Mouse (Mus musculus): Measurements from ENCODE around the gene Efhc2. TPM values are rescaled to one million over a fixed set of nuclear protein-coding genes. Genes with fewer than 3 reads are reported as not detected.

Efhc2 gene
- polyA plus RNA-seq (2012; rRNA removed), result 0.19 and 0.23 TPM in 2 replicates

- DNase-seq (ENCODE audit: low spot score), result no peak
These were observed at the start of gene Efhc2 for GRCm38 (mm10) chrX:17319126-17319583. Gene Efhc2 (minus strand): TSS chrX:17319368.

- no peak for DNase-seq (ENCODE audit: low spot score)
These were observed 45.9 kb upstream of the Efhc2 start for GRCm38 (mm10) chrX:17365114-17365513.

DNA sequence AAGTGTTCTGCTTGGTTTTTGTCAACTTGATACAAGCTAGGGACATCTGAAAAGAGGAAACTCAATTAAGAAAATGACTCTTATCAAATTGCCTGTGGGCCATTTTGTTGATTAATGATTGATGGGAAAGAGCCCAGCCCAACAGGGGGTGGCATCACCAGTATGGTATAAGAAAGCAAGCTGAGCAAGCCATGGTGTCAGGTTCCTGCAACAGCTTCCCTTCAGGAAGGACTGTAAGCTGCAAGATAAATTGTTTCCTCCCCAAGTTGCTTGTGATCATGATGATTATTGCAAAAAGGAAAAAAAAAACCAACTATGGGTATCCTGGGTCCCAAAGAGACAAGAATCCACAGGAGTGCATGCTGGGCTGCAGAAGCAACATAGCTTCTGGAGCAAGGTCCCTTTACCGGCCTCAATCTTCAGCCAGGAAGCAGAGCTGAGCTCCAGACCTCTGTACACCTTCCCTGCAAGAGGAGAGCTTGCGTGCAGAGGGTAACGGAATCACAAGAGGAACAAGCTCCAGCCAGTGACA is 18.8 kb downstream of the Efhc2 start:
- no peak for DNase-seq (ENCODE audit: low spot score)

DNA sequence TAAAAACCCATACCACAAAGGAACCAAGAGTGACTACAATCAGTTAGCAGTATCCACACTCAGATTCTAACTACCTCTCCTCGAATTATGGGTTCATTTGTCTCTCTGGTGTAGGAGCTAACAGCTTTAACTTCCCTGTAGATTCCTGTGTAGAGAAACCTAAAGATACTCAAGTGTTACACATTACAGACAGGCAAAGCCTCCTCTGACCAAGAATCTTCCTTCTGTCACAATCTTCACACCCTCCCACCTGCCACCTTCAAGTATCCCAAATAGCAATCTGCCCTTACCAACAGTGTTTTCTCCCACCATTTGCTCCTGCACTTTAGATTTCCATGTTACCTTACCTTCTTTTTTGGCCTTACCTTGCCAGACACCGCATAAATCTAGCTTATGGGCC is 35.3 kb downstream of the Efhc2 start:
- DNase-seq (ENCODE audit: low spot score), result no peak

DNA sequence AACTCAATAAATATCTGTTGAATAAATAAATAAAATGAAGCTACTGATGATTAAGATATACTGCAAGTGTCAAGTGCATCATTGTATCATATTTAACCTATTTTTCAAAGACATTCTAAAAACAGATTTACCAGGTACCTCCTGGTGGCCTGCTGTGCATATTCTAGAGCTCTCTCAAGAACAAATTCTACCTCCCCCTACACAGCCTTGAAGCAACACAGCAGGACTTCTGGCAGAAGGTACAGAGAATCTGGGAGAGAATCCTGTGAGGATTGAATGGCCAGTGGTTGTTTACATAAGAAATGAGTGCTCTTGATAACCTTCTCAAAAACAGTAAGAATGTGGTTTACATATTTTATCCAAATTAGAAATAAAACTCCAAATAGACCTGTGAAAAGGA is 94.0 kb downstream of the Efhc2 start:
- no peak for DNase-seq (ENCODE audit: low spot score)

DNA sequence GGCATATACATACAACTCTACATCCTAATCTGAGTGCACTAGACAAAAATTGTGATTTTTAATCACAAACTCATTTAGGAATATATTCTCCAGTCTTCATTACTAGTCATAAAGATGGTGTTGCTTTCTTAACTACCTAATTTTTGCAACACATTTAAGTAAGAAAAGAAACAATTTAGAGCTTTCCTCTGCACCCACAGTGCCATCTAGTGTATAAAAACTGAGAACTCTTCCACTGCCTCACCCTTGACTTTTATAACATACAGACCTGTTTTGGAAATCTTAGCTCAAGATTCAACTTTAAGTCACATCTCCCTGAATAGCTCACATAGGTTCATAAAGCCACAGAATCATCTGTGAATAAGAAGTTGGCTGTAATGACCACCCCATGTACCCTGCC is 101.7 kb downstream of the Efhc2 start:
- no peak for DNase-seq (ENCODE audit: low spot score)

DNA sequence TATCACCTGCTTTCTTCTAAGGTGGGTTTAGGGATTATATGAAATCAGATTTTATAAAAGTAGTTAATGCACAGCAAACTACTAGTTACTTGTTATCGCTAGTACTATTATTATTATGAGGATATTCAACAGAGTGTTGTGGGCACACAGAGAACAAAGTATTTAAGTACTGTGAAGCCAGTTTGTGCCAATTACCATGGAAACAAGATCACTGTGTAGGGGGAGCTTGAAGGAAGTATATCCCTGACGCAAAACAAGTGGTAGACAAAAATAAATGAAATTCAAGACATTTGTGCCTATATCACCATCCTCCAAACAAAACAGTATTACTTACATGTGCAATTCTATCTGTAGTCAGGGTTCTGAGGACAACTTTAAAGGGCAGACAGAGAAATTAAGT is 105.7 kb downstream of the Efhc2 start:
- no peak for DNase-seq (ENCODE audit: low spot score)

GRCm38 (mm10) chrX:17175748-17176147 is 143.4 kb downstream of the Efhc2 start:
- DNase-seq (ENCODE audit: low spot score), result no peak

GRCm38 (mm10) chrX:17165638-17166037 is 153.5 kb downstream of the Efhc2 start:
- no peak for DNase-seq (ENCODE audit: low spot score)
